Mouse (Mus musculus) liver, adult 2 months (tissue): ENCODE measurements at regions not wholly inside any gene's neighbourhood (a gene's known extent, or its start where the extent isn't known, plus 50 kb on each side); places are given as distances from the start of the nearest gene placed in this dataset.

Experiments
- CTCF ChIP-seq: fragments of 200-500 bp; IDR thresholded peaks from 2 replicates; pipeline ENCODE4 v1.5.1; 2011; ENCODE audit warnings: low read depth, low read length, control low read depth
- POLR2A ChIP-seq: fragments of 200-500 bp; IDR thresholded peaks from 2 replicates; pipeline ENCODE4 v1.6.1; 2011; ENCODE audit warnings: low read length, control low read depth; ENCODE audit not compliant: insufficient read depth; ENCODE audit errors: extremely low read depth

DNA sequence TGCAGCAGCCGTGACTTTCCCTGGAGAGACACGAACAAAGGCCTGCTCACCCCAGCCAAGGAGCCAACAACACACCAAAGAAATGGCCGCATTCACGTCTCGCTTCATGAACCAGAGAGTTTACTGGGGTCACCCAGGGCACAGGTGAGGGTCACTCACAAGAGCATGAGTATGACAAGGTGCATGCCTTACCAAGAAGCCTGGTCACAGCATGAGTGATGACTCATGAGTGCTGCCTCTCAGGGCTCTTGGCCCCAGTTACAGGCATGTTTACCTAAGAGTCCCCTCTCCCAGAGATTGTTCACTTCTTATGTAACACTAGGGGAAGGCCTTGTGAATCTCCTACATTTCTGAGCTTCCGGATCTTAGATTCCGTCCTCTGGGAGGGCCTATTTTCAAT, 236.6 kb upstream of the Zfp64 start:
- TF ChIP-seq POLR2A (no peak), CTCF (no peak)
